Mouse (Mus musculus): ENCODE measurements around the gene Cryab. TPM values are rescaled to one million over a fixed set of nuclear protein-coding genes. Genes with fewer than 3 reads are reported as not detected.
A peak's percentile ranks its signal among the peaks of the same experiment; 100 is the strongest.

Gene Cryab
- polyA plus RNA-seq, 1 experiment from 2014 or later: 9.7 TPM

DNA sequence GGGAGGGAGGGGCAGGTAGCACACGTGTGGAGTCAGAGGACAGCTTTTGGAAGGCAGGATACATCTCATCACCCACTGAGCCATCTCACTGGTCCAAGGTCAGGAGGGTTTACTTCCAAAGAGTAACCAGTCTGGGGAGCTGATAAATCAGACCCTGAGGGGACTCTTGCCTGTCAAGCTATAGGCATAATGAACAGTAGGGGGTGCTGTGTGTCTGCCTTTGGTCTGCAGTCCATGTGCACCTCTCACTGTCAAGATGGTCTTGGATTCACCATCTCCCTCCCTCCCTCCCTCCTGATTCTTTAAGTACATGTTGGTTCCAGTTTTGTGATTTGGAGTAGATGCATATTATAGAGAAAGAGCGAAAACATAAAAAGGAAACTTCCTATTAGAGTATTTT is 49.9 kb downstream of the Cryab start:
- no peak overlapping the region for H3K4me2 ChIP-seq (ENCODE audit: low read length)
- no peaks in the 10 kb centered on the region for H3K27me3 ChIP-seq (replicated peaks; ENCODE audit: control insufficient read depth, insufficient read depth, low read length)
- H3K4me3 ChIP-seq (ENCODE audit: low read depth, low read length): no peak overlapping the region
- H3K36me3 ChIP-seq (ENCODE audit: control insufficient read depth, insufficient read depth, low read length): peaks cover 58% of the 10 kb centered on the region
- no peaks in the 10 kb centered on the region for H3K9me3 ChIP-seq (replicated peaks; ENCODE audit: control insufficient read depth, low read length)
- H3K27ac ChIP-seq (ENCODE audit: low read depth, low read length): no peak overlapping the region
- WGBS: 68% methylated on average over 2 of the region's 2 CpGs
- no peak for ATAC-seq
- H3K9ac ChIP-seq (ENCODE audit: low read length): no peak overlapping the region
- H3K4me1 ChIP-seq (ENCODE audit: control insufficient read depth, insufficient read depth, low read length): no peaks in the 10 kb centered on the region
- peak; percentile 65 for DNase-seq (ENCODE audit: low spot score)

DNA sequence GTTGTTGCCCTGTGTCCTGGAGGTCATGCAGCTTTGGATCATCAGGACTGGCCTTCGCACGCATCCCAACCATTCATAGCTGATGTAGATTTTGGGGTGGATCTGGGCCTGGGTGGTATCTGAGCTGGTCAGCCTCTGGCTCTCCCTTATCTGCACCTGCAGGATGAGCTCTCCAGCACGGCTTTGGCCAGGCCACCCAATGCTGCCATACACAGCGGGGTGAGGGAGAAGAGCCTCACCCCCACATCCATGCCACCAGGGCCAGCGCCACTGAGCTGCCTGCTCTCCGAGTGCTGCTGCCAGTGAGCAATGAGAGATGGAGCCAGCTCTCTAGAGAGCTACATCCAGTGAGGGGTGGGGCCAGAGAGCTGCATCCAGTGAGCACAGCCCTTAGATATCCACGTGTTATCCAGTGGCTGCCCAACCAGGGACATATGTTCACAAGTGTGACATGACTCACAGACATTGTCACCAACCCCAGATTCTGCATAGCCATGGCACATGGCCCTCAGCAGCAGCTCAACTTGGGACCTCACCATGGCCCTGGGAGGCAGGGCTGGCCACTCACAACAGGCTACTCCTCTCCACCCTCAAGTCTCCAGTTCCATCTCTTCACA is 52.0 kb downstream of the Cryab start:
- no peak for DNase-seq (ENCODE audit: low spot score)
- Histone ChIP-seq H3K4me2 (ENCODE audit: low read length) (no peak overlapping the region), H3K4me1 (ENCODE audit: control insufficient read depth, insufficient read depth, low read length) (no peaks in the 10 kb centered on the region), H3K36me3 (ENCODE audit: control insufficient read depth, insufficient read depth, low read length) (peaks cover 63% of the 10 kb centered on the region), H3K9me3 (replicated peaks; ENCODE audit: control insufficient read depth, low read length) (no peaks in the 10 kb centered on the region), H3K27me3 (replicated peaks; ENCODE audit: control insufficient read depth, insufficient read depth, low read length) (no peaks in the 10 kb centered on the region), H3K4me3 (ENCODE audit: low read depth, low read length) (no peak overlapping the region), H3K9ac (ENCODE audit: low read length) (no peak overlapping the region), H3K27ac (ENCODE audit: low read depth, low read length) (no peak overlapping the region)
- WGBS: 90% methylated on average over 7 of the region's 7 CpGs
- ATAC-seq: no peak

Other genes starting within 250 kb of the Cryab start
- gene Pts, start 222.6 kb upstream of the Cryab start, polyA plus RNA-seq (2014; fragmentation: Nextera tagmentation; extraction: Ambion mirVana): 87.3 and 94.5 TPM in 2 replicates
- gene Il18, start 196.5 kb upstream of the Cryab start, polyA plus RNA-seq (2014; fragmentation: Nextera tagmentation; extraction: Ambion mirVana): 17.8 and 18.4 TPM in 2 replicates
- 0.60 and 0.63 TPM in 2 replicates for gene Bco2, start 196.1 kb upstream of the Cryab start, polyA plus RNA-seq (2014; fragmentation: Nextera tagmentation; extraction: Ambion mirVana)
- gene Tex12, start 190.0 kb upstream of the Cryab start, polyA plus RNA-seq (2014; fragmentation: Nextera tagmentation; extraction: Ambion mirVana): 0.25 TPM in 1 of 2 replicates, not detected in the other
- gene Sdhd, start 147.5 kb upstream of the Cryab start, polyA plus RNA-seq (2014; fragmentation: Nextera tagmentation; extraction: Ambion mirVana): 261 and 273 TPM in 2 replicates
- gene Timm8b, start 147.4 kb upstream of the Cryab start, polyA plus RNA-seq (2014; fragmentation: Nextera tagmentation; extraction: Ambion mirVana): 388 and 475 TPM in 2 replicates
- gene Pih1d2, start 134.0 kb upstream of the Cryab start, polyA plus RNA-seq (2014; fragmentation: Nextera tagmentation; extraction: Ambion mirVana): 5.1 and 5.8 TPM in 2 replicates
- gene Nkapd1, start 133.9 kb upstream of the Cryab start, polyA plus RNA-seq (2014; fragmentation: Nextera tagmentation; extraction: Ambion mirVana): 18.3 and 22.0 TPM in 2 replicates
- gene Dlat, start 91.5 kb upstream of the Cryab start, polyA plus RNA-seq (2014; fragmentation: Nextera tagmentation; extraction: Ambion mirVana): 50.9 and 55.0 TPM in 2 replicates
- gene Dixdc1, start 11.8 kb upstream of the Cryab start, polyA plus RNA-seq (2014; fragmentation: Nextera tagmentation; extraction: Ambion mirVana): 21.6 and 27.1 TPM in 2 replicates
- gene 2310030G06Rik, start 4.8 kb upstream of the Cryab start, polyA plus RNA-seq (2014; fragmentation: Nextera tagmentation; extraction: Ambion mirVana): 1.0 and 1.1 TPM in 2 replicates
- gene Hspb2, start 1.0 kb downstream of the Cryab start, polyA plus RNA-seq (2014; fragmentation: Nextera tagmentation; extraction: Ambion mirVana): 0.70 TPM in 1 of 2 replicates, not detected in the other
- 10.0 and 10.1 TPM in 2 replicates for gene Fdxacb1, start 16.9 kb downstream of the Cryab start, polyA plus RNA-seq (2014; fragmentation: Nextera tagmentation; extraction: Ambion mirVana)
- gene Alg9, start 23.7 kb downstream of the Cryab start, polyA plus RNA-seq (2014; fragmentation: Nextera tagmentation; extraction: Ambion mirVana): 49.2 and 54.9 TPM in 2 replicates
- 55.1 and 65.0 TPM in 2 replicates for gene 1110032A03Rik, start 24.2 kb downstream of the Cryab start, polyA plus RNA-seq (2014; fragmentation: Nextera tagmentation; extraction: Ambion mirVana)
- gene Ppp2r1b, start 94.0 kb downstream of the Cryab start, polyA plus RNA-seq (2014; fragmentation: Nextera tagmentation; extraction: Ambion mirVana): 78.9 and 94.5 TPM in 2 replicates